Mouse (Mus musculus) liver, postnatal 0 days (tissue): ENCODE measurements at regions not wholly inside any gene's neighbourhood (a gene's known extent, or its start where the extent isn't known, plus 50 kb on each side); places are given as distances from the start of the nearest gene placed in this dataset.

Experiments
- CTCF ChIP-seq: sonication (generic); IDR thresholded peaks from 2 replicates; pipeline ENCODE4 v1.5.1; 2016; ENCODE audit warnings: antibody characterized with exemption, low read depth
- EP300 ChIP-seq: IDR thresholded peaks from 2 replicates; pipeline ENCODE4 v1.6.1; 2016; ENCODE audit warnings: antibody characterized with exemption, low read depth, mild to moderate bottlenecking

- TF ChIP-seq CTCF (no peak), EP300 (no peak)
Observed at GRCm38 (mm10) chr14:61756651-61757050, 149.4 kb downstream of the Kcnrg start.
